Mouse (Mus musculus) embryo, embryonic 11 days (tissue): ENCODE measurements around the gene Milr1.
"Not testable (repeated sequence)": the region's sequence is repeated elsewhere in the genome, so short reads cannot be mapped to it uniquely, and the experiment has no call there.

ENCODE experiments used
- DNase-seq: peaks from one replicate; pipeline ENCODE4 v3.0.0-alpha.2; 2015

Milr1 gene

DNA sequence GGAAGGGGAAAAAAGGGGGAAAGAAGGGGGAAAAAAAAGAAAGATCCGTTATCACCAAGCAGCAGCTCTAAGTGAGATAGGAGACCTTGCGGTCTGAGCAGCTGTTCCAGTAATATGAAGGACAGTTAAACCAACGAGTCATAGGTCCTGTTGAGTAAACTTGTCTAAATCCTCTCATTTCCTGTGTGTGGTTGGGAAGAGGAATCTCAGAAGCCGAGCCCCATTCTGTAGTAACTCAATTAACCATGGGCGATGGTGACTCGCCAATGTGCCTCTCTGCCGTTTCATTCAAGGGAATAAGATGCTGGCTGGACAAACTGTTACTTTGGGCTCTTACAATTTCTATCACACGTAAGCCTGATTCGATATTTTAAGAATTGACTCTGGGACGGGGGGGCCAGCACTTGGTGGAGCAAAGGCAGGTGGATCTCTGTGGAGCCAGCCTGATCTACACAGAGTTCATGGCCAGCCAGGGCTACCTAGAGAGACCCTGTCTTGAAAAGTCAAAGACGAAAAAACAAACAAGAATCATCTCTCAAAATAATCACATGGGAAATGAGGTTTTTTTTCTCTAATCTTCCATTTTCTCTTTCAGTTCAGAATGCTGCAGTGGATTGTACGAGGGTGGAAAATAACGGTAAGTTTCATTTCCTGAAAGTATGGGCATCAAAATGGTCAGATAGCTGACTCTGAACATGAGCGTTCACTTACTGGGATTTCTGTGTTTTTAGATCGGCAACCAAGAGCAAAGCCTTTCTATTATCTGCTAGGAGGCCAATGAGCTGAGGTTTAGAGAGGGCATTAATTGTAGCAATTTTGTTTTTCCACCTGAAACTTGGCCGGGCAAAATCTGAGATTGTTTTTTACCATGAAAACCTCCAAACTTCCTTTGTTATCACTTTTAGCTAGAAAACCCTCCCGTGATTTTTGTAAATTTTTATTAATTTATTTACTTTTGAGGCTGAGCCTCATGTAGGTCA, at the start of gene Milr1:
TSS of gene Milr1 (plus strand) at position 188 of the 980 bp plus-strand sequence.
- no peak for DNase-seq

DNA sequence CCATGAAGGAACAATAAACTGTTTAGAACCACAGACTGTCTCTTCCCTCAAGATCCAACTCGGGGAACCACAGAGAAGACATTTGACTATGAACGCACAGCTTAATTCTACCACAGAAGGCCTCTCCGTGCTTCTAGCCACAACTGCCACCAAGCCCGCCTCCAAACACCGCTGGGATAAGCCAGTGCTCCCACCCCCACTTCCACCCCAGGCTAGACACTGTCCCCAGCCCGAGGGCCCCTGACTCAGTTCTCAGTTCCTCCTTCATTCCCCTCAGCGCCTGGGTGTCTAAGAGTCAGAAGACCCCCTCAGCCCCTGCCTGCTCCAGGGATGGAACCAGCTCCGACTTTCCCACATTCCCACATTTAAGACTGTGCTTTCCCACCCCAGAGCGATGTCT, 49.4 kb upstream of the Milr1 start:
- DNase-seq, result no peak

DNA sequence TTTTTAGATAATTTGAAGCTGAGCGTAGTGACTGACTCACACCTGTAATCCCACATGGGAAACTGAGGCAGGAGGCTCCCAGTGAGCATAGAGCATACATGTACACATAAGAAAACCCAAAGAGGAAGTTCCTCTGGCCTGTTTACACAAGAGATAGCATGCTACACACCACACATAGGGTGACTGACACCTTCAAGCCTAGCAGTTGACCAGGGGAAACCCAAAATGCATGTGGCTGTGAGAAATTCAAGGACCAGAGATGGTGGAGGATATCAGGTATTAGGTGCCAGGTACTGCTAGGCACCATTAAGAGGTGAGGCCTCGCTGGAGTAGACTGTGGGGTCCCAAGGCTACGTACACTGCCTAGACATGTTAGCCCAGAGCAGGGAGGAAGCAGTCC, 48.4 kb upstream of the Milr1 start:
- no peak for DNase-seq

DNA sequence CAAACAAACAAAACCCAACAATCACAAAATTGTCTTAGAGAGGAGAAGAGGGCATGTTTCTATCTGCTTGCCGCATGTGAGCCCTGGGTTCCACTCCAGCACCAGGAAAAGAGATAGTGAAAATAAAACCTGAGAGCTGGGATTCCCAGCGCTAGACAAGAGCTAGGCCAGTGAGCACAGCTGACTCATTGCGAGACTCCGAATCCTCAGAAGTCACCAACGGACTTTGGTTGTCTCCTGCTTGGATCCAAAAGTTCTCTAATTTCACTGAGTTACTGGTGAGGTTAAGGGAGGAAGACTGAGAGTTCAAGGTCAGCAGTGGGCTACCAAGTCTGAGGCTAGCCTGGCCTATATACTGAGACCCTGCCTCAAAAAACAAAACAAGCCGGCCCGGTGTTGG, 47.1 kb upstream of the Milr1 start:
- DNase-seq, result no peak

DNA sequence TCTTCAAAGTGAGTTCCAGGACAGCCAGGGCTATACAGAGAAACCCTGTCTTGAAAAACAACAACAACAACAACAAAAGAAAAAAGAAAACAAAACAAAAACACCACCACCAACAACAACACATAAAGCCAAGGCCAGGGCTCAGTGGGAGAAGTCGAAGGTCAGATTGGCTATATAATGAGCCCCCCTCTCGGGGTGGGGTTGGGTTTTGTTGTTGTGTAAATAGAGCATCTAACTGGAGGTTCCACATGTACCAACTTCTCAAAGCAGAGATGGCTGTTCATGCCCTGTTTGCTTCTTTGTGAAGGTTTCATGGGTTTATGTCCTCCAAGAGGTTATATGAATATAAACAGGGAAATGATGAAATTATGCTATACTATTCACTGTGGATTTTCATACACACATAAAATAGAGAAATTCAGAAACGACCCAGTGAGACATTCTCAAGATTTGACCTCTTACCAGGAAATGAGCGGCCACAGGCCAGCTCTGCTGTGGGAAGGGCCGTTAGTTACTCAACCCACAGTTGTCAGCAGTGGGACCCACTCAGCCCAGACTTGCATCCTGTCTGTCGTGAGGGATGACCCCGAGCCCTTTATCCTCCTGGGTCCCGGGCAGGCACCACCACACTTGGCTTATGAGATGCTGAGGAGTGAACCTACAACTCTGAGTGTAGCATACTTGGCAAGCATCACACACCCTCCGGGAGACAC, 46.5 kb upstream of the Milr1 start:
- no peak for DNase-seq

DNA sequence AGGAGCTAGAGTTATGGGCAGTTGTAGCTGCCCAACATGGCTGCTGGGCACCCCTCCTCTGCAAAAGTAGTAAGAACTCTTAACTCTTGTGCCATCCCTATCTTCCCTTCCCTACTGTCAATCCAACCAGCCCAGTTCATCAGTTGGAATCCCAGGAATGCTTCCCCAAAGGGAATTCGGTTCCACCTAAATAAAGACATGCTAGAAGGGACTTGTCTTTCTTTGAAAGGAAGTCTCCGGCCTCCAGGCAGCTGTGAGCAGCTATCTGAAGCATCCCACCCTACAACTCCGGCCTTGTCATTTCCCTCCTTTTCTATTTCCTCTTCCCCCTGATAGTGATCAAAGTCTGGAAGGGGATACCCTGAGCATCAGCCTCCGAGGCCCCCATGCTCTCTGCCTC, 44.8 kb upstream of the Milr1 start:
- DNase-seq, result no peak

DNA sequence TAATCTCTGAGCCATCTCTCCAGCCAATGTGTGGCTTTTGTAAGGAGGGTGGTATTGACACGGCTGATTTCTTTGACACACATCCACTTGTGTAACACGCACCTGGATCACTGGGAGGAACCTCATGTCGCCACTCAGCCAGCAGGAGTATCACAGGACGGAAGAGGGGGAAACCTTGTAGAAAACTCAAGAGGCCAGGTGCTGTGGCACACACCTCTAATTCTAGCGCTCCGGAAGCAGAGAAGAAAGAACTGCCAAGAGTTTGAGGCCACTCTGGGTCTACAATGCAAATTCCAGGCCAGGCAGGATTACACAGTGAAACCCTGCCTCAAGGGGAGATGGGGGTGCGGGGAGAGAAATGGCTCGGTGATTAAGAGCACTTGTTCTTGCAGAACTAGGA, 43.9 kb upstream of the Milr1 start:
- no peak for DNase-seq

DNA sequence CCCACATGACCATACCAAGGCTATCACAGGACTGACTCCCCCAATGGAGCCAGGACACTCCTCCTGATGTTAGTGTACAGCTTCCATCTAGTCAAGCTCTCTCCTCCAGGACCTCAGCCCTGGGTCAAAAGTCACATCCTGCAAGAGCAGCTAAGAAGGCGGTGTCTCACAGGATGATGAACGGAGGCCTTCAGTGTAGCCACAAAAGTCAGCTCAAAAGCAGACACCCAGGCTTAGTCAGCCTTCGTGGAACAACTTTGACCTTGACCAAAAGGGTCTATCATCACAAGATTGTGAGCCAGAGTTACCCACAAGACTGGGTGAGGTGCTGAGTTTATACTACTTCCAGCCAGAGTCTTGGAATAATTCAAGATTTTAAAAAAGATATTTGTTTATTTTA, 43.2 kb upstream of the Milr1 start:
- no peak for DNase-seq

DNA sequence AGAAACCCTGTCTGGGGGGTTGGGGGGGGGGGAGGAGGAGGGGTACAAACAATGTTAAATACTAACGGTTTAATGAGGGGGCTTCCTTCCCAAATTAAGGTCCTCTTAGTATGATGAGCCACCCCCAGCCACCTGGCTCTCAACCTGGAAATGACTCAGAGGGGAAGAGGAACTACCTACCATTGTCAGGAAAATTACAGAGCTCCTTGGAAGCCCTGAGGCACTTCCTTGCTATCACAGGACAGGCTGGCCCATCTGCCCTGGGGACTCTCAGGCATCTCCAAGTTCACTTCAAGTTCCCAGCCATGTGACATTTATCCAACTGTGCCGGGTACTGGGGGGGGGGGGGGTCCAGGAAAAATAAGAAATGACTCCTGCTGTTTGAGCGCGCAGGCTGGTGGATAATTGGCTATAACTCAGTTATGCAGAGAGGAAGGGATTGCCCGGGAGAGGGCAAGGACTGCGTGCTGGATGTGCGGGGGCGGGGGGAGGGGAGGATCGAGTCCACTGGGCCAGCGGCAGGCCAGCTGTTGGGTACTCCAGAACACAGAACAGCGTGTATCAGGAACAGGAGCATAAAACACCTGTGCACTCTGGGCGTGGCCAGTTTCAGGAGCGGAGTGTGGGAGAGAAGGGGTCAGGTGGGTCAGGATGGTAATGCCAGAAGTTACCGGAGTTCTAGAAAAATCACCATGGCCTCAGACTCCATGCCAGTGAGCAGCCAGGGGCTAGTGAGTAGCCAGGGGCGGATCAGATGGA, 41.6 kb upstream of the Milr1 start:
- DNase-seq, result no peak

DNA sequence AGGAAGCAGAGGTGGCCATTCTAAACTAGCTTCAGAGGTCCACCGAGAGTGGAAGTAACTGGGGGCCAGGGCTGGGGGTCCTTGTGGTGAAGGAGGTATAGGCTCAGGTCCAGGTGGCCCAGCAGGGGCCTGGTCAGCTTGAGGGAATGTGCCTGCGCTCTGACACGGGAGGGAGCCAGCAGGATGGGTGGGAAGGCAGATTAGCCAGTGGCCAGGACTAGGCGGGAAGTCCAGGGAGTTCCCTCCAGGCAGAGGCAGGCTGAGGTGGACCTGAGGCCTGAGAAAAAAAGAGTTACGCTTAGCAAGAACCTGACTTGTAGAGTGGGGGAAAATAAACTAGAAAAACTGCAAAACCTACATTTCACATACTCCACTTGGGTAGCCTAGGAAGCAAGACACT, 40.2 kb upstream of the Milr1 start:
- DNase-seq, result no peak

DNA sequence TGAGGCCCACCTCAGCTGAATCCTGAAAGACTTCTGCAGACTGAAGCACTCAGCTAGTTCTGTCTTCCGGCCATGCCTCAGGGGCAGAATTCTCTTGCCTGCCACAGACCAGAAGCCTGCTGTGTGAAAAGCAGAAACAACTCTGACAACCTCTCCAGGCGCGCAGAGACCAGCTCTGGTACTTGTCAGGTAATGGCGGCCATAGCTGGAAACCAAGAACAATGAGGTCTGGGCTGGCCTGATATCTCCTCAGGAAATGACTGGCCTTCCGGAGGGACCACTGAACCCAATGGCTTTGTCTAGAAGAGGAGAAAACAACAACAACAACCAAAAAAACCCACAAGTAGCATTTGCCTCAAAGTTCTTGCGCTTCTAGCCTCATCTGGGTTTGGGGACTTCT, 36.0 kb upstream of the Milr1 start:
- DNase-seq, result no peak

DNA sequence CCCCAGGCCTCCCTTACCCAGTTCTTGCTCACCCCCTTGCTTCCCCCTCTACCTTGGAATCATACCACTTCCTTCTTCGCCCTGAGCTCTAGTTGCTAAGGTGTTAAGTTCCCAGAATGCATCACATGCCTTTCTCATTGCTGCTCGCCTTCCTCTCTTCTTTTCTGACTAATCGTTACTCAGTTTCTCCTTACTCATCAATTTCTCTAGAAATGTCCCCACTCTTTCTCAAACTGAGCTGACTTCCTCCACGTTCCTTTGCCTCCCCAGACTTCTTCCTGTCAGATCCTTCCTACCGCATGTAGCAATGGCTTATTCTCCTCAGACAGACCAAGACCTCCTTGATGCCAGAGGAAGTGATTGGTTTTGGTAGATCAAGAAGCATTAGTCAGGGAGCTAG, 34.5 kb upstream of the Milr1 start:
- DNase-seq, result no peak

DNA sequence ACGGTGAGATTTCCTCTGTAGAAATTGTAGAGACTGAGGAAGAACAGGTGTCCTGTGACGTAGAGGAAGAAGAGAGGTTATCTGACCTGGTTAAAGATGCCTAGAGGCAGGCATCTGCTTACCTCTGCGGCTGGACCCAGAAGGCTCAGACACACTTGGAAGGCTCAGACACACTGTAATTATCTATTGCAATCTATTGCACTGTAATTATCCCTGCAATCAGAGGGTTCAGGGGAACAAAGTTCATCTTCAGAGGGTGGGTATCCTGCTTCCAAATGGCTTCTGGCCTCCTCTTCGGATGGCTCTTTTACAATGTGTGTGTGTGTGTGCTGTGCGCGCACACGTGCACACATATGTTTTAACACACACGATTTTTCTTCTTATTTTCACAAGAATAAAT, 30.6 kb upstream of the Milr1 start:
- DNase-seq, result no peak

DNA sequence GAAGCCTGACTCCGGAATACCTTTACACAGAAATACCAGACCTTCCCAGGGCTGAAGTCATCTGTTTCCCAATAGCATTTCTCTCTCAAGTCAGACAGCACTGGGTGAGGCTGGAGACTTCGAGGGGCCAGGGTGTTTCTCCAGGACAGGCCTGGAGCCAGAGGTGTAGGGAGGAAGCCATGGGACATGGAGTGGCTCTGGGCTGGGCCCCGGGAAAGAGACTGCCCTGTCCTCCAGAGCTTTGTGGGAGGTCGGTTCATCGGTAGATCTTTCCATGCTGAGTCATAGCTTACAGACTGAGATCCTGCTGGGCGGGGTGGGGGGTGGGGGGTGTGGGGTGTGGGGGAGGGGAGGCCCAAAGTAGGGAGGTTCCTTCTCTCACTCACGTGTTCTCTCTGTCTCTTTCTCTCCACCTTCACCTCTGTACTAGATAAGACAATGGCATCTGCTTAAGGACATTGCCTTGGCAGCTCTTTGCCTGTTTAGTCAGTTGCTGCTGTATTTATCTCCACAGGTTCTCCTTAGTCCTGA, 28.1 kb upstream of the Milr1 start:
- DNase-seq, result no peak

DNA sequence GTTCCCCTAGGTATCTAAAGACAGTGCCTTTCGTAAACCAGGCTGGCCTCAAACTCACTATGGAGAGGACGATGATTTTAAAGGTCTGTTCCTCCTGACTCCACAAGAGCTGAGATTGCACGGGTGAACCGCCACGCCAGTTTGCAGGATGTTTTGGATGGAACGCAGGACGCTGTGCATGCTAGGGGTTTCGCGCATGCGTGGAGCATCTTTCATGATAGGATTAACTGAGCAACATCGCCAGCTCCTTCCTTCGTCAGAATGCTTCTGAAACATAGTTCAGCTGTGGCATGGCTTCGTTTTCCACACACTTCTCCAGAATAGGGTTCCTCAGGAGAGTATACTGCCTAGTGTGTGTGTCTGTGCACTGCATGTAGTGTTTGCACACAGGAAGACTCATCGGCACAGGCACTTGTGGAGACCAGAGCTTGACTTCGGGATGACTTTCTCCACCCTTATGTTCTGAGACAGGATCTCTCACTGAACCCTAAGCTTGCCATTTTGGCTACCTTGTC, 27.4 kb upstream of the Milr1 start:
- no peak for DNase-seq

DNA sequence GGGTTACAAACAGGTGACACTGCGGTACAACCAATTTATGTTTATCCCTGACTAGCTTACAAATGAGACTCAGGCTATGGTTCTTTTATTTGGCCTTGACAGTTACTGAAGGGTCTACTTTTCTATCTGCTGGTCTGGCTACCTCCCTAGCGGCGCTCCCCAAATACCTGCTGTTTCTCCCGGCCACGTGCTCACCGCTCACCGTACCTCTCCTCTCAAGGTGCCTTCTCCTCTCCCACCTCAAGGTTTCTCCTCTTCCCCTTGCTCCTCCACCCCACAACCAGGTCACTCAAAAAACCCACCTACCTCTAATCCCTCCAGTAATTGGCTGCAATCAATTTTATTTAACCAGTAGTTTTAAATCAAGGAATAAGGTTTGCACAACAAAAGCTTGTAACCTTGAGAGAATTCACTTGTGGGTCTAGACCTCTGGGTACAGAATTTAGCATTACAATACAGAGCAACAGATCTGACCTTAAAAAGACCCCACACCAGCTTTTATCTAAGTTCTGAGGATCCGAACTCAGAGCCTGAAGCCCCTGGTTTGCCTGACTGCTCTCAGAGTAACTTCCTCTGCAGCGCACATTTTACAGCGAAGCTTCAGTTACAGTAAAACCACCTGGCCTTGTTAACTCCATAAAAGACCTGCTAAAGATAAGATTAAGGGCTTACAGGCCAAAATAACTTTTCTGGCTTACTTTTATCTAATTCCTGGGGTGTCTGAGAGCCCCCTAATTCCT, 26.7 kb upstream of the Milr1 start:
- DNase-seq, result no peak

DNA sequence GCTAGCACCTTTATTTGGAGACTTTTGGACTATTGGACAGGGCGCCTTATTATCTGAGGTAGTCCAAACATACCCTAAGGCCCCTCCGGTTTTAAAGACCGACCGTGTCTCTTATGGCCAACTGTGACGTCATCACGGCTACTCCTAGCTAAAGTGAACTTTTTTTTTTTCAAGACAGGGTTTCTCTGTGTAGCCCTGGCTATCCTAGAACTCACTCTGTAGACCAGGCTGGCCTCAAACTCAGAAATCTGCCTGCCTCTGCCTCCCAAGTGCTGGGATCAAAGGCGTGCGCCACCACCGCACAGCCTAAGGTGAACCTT, 26.1 kb upstream of the Milr1 start:
- not testable (repeated sequence) for DNase-seq

DNA sequence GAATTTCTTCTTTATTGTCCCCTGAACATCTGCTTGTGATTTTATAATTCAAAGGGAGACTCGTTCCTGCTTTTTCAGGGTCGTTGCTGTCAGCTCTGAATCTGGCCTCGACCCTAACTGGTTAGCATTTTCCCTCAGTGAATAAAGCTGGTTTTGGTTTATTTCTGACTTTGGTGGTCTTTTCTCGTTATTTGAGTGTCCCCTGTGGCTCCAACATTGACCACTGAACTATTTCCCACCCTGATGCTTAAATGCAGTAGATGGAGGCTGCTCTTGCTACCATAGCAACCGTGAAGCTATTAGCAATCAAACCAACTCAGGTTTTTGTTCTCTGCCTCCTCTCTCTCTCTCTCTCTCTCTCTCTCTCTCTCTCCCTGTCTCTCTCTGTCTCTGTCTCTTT, 23.1 kb upstream of the Milr1 start:
- no peak for DNase-seq

DNA sequence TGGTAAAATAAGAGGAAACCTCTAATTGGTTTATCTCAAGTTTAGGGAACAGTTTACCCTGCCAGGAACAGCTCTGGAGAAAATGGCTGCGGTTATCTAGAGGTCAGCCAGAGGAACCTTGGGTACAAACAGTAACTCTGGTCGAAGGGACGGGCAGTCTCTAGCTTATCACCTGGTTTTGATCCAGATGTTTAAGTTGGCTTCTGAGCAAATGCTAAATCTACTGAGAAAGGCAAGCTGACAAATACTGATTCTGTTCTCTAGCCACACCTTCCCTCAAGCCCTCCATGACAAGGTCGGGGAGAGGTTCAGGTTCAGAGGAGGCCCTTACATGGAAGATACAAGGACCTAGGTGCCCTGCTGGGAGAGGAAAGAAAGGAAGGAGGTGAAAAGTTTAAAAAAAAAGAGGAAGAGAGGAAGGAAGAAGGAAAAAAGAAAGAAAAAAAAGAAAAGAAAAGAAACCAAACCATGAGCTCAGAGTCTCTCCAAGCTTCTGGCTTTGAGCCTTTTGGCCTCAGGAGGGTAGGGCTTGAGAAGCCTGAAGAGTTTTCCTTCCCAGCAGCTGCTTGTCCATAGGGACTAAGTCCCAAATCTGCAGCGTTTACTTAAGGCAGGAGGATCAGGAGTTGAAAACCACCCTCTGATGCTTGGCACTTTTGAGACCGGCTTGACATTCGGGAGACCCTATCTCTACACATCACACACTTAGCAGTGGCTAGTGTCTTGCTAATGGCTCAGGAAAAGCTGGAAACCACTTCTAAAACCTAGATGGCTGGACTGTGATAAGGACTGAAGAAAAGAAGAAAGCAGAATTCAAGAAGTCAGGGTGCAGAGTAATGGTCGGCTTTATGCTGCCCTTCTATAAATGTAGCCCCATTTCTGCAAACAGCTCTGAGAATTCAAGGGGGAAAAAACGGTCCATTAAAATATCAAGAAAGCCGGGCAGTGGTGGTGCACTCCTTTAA, 22.3 kb upstream of the Milr1 start:
- DNase-seq, result no peak

DNA sequence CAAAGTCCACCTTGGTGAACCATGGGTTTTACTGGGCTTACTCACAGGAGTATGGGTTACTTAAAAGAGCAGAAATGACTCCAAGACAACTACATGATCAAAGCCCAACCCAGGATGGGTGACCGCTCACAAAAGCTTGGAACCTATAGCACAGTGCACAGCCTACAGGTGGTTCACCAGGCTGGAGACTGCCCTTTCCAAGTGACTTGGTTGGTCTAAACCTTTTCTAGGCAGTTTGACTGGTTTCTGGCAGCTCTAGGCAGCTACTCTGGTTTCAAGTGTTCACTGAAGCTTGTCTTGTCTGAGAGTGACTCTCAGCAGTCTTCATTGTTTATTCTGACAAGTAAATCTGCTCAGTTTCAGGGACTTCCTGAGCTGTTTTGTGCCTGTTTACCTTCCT, 21.4 kb upstream of the Milr1 start:
- no peak for DNase-seq

DNA sequence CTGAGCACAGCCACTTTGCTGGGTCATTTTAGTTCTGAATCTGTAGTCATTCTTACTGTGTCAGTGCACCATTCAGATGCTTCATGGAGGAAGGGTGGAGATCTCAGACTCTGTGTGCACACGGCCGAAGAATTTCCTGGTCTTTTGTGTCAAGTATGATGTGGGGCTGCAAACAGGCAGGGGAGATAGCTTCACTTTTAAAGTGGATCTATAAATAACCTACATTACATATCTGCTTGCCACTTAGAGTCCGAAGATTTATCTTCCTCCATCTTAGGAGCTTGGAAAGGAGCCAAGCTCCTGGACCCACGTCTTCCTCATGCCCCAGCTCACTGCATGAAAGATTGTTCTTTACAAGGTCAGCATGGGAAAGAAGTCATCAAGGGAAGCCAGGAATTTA, 20.3 kb upstream of the Milr1 start:
- DNase-seq, result no peak
